Mouse (Mus musculus) MN1 (cell line): Measurements from ENCODE around the gene Ndufs1.
A peak's percentile ranks its signal among the peaks of the same experiment; 100 is the strongest.
"Not testable (repeated sequence)": the region's sequence is repeated elsewhere in the genome, so short reads cannot be mapped to it uniquely, and the experiment has no call there.

Experiments
- DNase-seq: peaks from one replicate; pipeline ENCODE4 v3.0.0-alpha.2; 2016; ENCODE audit warnings: low spot score

The Ndufs1 gene

GRCm38 (mm10) chr1:63176604-63177421, at the start of gene Ndufs1, which contains the start of gene Eef1b2:
TSS of gene Ndufs1 (minus strand) at chr1:63176833.
TSS of gene Eef1b2 (plus strand) at chr1:63176825.
- peak; percentile 96 for DNase-seq

- DNase-seq, result no peak
Measured at GRCm38 (mm10) chr1:63225890-63226289, 49.3 kb upstream of the Ndufs1 start.

- peak; percentile 19 for DNase-seq
Measured at GRCm38 (mm10) chr1:63225009-63225408, 48.4 kb upstream of the Ndufs1 start.

DNA sequence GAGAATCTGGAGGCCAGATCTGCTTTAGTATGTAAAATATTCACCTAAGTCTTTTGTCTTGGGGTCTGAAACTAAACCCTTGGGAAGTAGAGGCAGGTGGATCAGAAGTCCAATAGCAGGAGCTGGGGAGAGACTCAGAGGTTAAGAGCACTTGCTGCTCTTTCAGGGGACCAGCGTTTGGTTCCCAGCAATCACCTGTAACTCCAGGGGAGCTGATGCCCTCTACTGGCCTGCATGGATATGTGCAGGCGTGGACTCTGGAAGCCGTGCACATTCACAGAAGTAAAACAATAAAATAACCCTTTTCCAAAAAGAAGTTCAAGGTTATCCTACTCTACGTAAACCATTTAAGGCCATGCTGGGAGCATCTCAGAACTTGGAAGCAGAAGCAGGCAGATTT, 42.6 kb upstream of the Ndufs1 start:
- DNase-seq, result no peak

- DNase-seq, result no peak
Measured at GRCm38 (mm10) chr1:63214631-63215030, 38.0 kb upstream of the Ndufs1 start.

DNA sequence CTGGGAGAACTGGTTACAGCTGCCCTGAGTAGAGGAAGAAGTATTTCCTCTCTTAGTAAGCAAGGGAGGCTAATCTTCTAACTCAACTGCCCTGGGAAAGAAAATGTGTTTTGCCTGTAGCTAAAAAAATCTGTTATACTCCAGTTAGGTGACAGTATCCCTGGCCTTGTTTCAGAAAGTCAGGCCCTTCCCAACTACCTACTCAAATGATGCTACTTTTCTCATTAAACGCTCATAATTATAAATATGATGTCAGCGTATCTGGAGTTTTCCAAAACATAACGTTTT, 37.6 kb upstream of the Ndufs1 start, which contains the start of gene Gpr1:
TSS of gene Gpr1 (minus strand) at position 273 of the 288 bp plus-strand sequence.
- no peak for DNase-seq

GRCm38 (mm10) chr1:63213478-63214270, 37.0 kb upstream of the Ndufs1 start:
- no peak for DNase-seq

GRCm38 (mm10) chr1:63209861-63210529, 33.4 kb upstream of the Ndufs1 start:
- no peak for DNase-seq

- DNase-seq, result no peak
Measured at GRCm38 (mm10) chr1:63207607-63208006, 31.0 kb upstream of the Ndufs1 start.

- peak; percentile 11 for DNase-seq
Measured at GRCm38 (mm10) chr1:63204660-63205394, 28.2 kb upstream of the Ndufs1 start.

GRCm38 (mm10) chr1:63203950-63204659, 27.5 kb upstream of the Ndufs1 start:
- DNase-seq, result peak; percentile 69

GRCm38 (mm10) chr1:63203471-63203870, 26.8 kb upstream of the Ndufs1 start:
- DNase-seq, result no peak

GRCm38 (mm10) chr1:63201672-63202071, 25.0 kb upstream of the Ndufs1 start:
- DNase-seq, result no peak

- no peak for DNase-seq
Measured at GRCm38 (mm10) chr1:63200322-63200721, 23.7 kb upstream of the Ndufs1 start.

DNA sequence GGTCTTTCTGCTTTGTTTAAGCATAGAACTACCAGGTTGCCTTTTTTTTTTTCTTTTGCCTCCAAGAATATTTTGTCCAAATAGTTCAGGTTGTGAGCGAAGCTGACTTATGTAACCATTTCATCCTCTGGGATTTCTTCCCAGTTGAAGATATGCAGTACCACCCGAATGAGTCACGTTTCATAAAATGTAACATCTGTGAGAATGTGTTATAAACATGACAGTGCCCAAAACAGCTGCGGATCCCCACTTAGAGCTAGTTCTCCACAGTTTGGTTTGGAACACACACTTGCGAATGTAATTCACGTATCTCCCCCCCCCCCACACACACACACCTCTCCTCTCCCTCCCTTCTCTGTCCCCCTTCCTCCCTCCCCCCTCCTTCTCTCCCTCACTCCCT, 22.8 kb upstream of the Ndufs1 start:
- no peak for DNase-seq

GRCm38 (mm10) chr1:63195848-63196512, 19.3 kb upstream of the Ndufs1 start:
- no peak for DNase-seq

GRCm38 (mm10) chr1:63192306-63193065, 15.9 kb upstream of the Ndufs1 start:
- DNase-seq, result no peak

- no peak for DNase-seq
Measured at GRCm38 (mm10) chr1:63190851-63191250, 14.2 kb upstream of the Ndufs1 start.

- DNase-seq, result no peak
Measured at GRCm38 (mm10) chr1:63188536-63188935, 11.9 kb upstream of the Ndufs1 start.

DNA sequence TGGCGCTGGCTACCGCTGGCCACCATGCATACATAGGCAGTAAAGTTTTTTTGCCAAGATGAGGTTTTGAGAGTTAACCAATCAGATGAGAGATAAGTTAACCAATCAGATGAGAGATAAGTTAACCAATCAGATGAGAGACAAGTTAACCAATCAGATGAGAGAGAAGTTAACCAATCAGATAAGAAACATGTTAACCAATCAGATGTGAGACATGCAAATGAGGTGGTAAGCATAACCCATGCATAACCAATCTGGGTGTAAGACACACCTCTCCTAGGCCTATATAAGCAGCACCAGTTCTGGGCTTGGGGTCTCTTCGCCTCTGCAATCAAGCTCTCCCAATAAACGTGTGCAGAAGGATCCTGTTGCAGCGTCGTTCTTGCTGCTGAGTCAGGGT, 8.8 kb upstream of the Ndufs1 start:
- not testable (repeated sequence) for DNase-seq
